Mouse (Mus musculus) layer of hippocampus, adult 8-10 months (tissue): ENCODE measurements around the gene Poc1a. TPM values are rescaled to one million over a fixed set of nuclear protein-coding genes. Genes with fewer than 3 reads are reported as not detected.

Experiments used
- DNase-seq, 2 experiments: peaks; one replicate each; pipeline ENCODE4 v3.0.0; 2022; ENCODE audit warnings: low spot score in 2 of 2
- total RNA-seq, 4 experiments: library from RNA; stranded (reverse); gene quantifications; 2 replicates each; pipeline ENCODE4 v1.2.4; 2022

Gene Poc1a
- total RNA-seq, 4 experiments from 2014 or later: 14.7 to 17.7 (median 16.2) TPM

GRCm38 (mm10) chr9:106263381-106263924 lies 17.4 kb upstream of the Poc1a start:
- DNase-seq: no peak

- DNase-seq: no peak
Observed at GRCm38 (mm10) chr9:106265358-106266075, 15.3 kb upstream of the Poc1a start.

DNA sequence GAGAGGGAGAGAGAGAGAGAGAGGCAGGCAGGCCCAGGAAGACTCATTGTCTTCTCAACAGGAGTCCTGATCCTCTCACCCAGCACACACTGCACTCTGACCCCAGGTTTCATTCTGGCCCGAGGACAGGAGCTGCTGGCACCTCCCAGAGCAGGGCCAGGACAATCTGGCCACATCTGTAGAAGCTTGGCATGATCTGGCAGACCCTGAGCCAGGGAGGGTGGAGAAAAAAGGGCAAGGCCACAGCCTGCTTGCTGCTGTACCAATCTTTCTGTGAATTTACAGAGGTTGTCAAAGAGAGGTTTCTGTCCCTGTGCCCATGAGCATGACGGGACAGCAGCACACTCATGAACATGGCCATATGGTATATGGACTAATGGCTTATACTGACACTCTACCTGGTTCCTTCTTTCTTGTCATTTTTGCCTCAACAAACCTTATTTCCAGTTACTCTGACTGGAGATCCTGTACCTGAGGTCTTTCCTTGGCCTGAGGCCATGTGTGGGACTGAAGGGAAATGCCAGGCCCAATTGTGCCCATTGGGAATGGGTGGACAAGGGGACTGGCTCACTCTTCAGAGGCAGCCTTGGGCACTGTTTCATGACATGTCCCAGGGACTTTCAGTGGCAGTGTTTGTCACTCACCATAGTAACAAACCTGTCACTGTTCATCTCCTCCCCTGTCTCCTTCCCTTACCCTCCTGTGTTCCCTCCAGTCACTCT lies 13.8 kb upstream of the Poc1a start:
- no peak for DNase-seq

- DNase-seq: no peak
Observed at GRCm38 (mm10) chr9:106268421-106268820, 12.4 kb upstream of the Poc1a start.

- DNase-seq: no peak
Observed at GRCm38 (mm10) chr9:106269076-106269788, 11.6 kb upstream of the Poc1a start.

DNA sequence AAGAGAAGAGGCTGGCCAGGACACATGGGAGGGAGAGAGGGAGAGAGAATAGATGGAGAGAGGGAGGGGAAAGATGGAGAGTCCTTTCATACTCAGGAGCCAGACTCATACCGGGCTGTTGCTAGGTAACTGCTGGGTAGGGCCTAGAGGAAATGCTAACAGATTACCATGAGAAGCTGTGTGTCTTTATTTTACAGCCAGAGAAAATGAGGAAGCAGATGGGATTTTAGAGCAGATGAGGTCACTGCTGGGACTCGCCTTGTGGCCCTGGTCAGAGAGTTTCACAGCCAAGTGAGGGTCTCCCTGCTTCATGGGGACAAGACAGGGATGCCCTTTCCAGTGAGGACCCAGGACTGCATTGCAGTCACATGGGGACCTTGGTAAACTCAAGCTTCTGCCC lies 11.0 kb upstream of the Poc1a start:
- DNase-seq: peak in 1 of 2 experiments; percentile 24

- DNase-seq: no peak
Observed at GRCm38 (mm10) chr9:106270656-106271055, 10.2 kb upstream of the Poc1a start.

GRCm38 (mm10) chr9:106272288-106272687 lies 8.6 kb upstream of the Poc1a start:
- no peak for DNase-seq

DNA sequence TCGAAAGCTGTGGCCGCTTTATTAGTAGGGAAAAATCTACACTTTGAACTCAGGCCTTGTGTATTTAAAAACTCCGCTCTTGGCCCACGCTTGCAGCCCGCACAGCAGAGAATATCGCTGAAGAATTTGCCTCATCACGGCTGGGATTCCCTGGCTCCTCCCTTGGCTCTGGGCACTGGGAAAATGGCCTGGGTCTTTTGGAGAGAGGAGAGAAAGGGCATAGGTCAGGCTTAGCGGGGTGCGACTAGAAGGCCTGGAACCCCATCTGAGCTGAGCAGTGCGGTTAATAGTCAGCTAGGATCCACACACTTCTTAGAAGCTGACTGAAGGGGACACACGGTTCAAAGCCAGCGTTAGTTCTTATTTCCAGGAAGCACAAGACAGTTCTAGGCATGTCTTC lies 7.6 kb upstream of the Poc1a start:
- DNase-seq: no peak

GRCm38 (mm10) chr9:106273791-106274190 lies 7.1 kb upstream of the Poc1a start:
- no peak for DNase-seq

DNA sequence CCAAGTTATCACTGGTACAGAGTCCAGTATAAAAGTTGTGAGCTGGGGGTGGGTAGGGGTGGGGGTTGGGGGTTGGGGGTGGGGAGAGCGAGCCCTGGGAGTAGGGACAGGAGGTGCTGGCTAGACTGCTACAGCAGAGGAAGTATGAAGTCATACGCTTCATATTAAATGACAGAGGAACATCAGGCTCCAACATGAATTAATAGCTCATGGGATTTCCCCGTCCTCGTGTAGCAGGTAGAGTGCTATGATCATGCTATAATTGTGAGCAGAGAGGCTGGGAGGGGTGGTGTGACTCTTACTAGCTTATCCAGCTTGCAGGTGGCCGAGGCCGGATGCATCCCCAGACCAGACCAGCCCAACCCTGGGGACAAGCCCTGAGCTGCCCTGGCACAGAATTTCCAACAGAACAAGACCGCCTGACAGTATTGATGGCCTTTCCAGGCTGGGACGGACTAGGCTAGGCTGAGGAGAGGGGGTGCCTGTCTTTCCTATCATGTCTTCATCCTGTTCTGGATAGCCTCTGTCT lies 6.1 kb upstream of the Poc1a start:
- no peak for DNase-seq

GRCm38 (mm10) chr9:106275806-106276205 lies 5.1 kb upstream of the Poc1a start:
- no peak for DNase-seq

- no peak for DNase-seq
Observed at GRCm38 (mm10) chr9:106280386-106280785, 475 bp upstream of the Poc1a start.

GRCm38 (mm10) chr9:106282024-106282423 lies 1.2 kb downstream of the Poc1a start:
- DNase-seq: no peak

GRCm38 (mm10) chr9:106287165-106287564 lies 6.3 kb downstream of the Poc1a start:
- DNase-seq: no peak

DNA sequence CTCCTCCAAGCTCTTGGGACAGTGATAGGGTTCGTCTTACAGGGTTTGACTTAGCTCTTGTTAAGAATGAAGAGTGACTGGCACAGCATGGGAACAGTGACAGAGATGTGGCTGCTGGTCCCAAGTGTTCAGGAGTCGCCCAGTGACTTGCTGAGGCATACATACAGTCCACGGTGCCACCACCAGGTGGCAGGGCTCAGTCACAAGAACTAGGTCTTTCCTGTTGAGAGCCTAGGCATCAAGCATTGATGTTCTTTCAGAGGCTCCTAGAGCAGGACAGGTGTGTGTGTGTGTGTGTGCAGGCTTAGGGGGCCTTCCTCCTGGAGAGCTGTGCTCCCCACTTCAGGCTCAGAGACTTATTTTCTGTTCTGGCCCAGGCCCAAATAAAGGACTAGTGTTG lies 8.0 kb downstream of the Poc1a start:
- DNase-seq: peak; percentile 75 to 91

DNA sequence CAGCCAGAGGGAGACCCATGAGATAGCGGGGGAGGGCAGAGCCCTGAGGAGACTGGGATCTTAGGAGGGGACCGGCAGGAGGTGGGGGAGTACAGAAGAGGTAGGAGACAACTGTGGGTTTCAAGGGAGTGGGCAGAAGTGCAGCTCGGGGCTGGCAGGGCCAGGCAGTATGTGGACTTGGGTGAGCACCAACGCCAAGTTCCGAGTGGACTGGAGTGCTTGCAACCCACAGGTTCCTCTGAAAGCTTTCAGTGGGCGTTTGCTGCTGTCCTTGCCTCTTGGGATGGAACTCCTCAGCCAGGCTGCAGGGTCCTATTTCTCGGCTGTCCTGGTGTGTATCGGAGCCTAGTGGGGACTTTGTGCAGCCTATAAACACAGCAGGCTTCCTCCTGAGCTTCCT lies 9.0 kb downstream of the Poc1a start:
- no peak for DNase-seq

- peak; percentile 82 to 85 for DNase-seq
Observed at GRCm38 (mm10) chr9:106290636-106291122, 9.8 kb downstream of the Poc1a start.

DNA sequence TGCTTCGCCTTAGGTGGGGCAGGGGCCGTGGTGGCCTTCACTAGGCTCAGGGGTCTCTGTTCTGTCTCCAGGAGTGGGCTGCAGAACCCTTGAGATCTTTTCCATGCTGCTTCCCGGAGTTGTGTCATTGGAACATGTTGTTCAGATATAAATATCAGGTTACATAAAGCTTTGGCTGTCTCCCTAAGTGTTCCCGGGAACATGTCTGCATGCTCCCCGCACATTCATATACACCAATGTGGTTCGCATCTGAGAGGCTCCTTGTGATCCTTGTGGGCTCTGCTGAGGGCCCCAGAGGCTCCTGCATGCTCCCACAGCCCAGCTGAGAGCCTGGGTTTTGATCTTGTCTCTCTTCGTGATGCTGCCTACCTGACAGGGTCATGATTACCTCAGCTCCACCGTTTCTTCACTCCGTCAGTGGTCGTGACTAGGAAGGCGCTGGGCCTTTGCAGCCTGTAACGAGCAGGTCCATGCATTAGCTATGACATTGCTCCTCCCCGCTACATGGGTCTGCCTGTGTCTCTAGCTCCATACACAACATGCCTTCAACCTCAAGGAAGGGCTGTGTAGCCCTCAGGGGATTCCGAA lies 12.8 kb downstream of the Poc1a start:
- DNase-seq: peak; percentile 46 to 61

GRCm38 (mm10) chr9:106296637-106297174 lies 15.8 kb downstream of the Poc1a start:
- DNase-seq: no peak
